In the genomic region with DNA sequence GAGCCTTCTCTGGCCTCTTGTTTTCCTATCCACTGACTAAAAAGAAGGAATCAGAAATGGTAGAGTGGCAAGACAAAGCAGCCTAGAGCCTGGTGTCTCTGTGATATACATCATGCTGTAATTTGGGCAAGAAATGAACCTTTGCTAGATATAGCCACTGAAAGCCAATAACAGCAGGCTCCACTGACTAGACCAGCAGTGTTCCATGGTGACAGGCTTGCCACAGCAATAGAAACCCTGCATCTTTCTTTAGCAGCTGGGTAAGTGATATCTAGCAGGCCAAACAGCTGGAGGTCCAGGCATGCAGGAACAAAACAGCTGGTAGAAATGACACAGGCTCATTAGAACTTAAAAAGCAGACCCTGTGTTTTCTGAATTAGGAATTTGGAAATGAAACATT, we compare ENCODE assay signal across 35 mouse cellular contexts. TPM values are rescaled to one million over a fixed set of nuclear protein-coding genes. Genes with fewer than 3 reads are reported as not detected.
"Had no signal": no experiment of that assay in that cellular context is flagged by ENCODE, and none has a peak within 500 bp of the region (broad histone marks: within the 10 kb centered on the region; RNA-seq: fewer than 3 reads in every experiment).

No protein-coding gene starts in this region.

- H3K27ac ChIP-seq: heart, embryonic 10.5 days; heart, embryonic 13.5 days; heart, embryonic 15.5 days; hindbrain, embryonic 10.5 days; hindbrain, embryonic 12.5 days; hindbrain, embryonic 13.5 days; hindbrain, embryonic 14.5 days; hindbrain, embryonic 15.5 days; hindbrain, postnatal 0 days; intestine, embryonic 15.5 days; kidney, embryonic 15.5 days; kidney, postnatal 0 days; layer of hippocampus, adult 2 months had no signal

- H3K9me3 ChIP-seq: heart, embryonic 10.5 days; heart, embryonic 12.5 days; heart, embryonic 13.5 days; heart, embryonic 15.5 days; hindbrain, embryonic 10.5 days; hindbrain, embryonic 12.5 days; hindbrain, embryonic 13.5 days; hindbrain, embryonic 15.5 days; intestine, embryonic 15.5 days; kidney, embryonic 15.5 days had no signal

- H3K4me3 ChIP-seq: heart, embryonic 10.5 days; heart, embryonic 12.5 days; heart, embryonic 13.5 days; heart, embryonic 15.5 days; hindbrain, embryonic 10.5 days; hindbrain, embryonic 12.5 days; hindbrain, embryonic 13.5 days; hindbrain, embryonic 15.5 days; intestine, embryonic 15.5 days; kidney, embryonic 15.5 days; layer of hippocampus, adult 2 months had no signal

- H3K4me1 ChIP-seq: heart, embryonic 10.5 days; heart, embryonic 12.5 days; heart, embryonic 13.5 days; heart, embryonic 15.5 days; hindbrain, embryonic 10.5 days; hindbrain, embryonic 12.5 days; hindbrain, embryonic 13.5 days; hindbrain, embryonic 15.5 days; intestine, embryonic 15.5 days had no signal

- H3K9ac ChIP-seq: heart, embryonic 12.5 days; heart, embryonic 13.5 days; heart, embryonic 15.5 days; hindbrain, embryonic 12.5 days; hindbrain, embryonic 13.5 days; hindbrain, embryonic 14.5 days; hindbrain, embryonic 15.5 days; intestine, embryonic 15.5 days; kidney, embryonic 15.5 days had no signal

- H3K4me2 ChIP-seq: heart, embryonic 11.5 days; heart, embryonic 12.5 days; heart, embryonic 13.5 days; heart, embryonic 15.5 days; hindbrain, embryonic 12.5 days; hindbrain, embryonic 13.5 days; hindbrain, embryonic 14.5 days; hindbrain, embryonic 15.5 days; intestine, embryonic 15.5 days; kidney, embryonic 15.5 days had no signal

- H3K27me3 ChIP-seq: heart, embryonic 12.5 days; heart, embryonic 13.5 days; heart, embryonic 15.5 days; hindbrain, embryonic 12.5 days; hindbrain, embryonic 13.5 days; hindbrain, embryonic 15.5 days; intestine, embryonic 15.5 days; kidney, embryonic 15.5 days had no signal

- H3K36me3 ChIP-seq: heart, embryonic 10.5 days; heart, embryonic 12.5 days; heart, embryonic 13.5 days; heart, embryonic 15.5 days; hindbrain, embryonic 10.5 days; hindbrain, embryonic 12.5 days; hindbrain, embryonic 15.5 days; intestine, embryonic 15.5 days; kidney, embryonic 15.5 days had no signal

- ATAC-seq: hindbrain, embryonic 16.5 days; hindbrain, postnatal 0 days; inflammation-experienced regulatory T-cells, adult 6 months; intestine, embryonic 15.5 days; intestine, embryonic 16.5 days; intestine, postnatal 0 days had no signal

- DNase-seq: heart, postnatal 10 days; heart, postnatal 14 days; heart, postnatal 36 days; heart, postnatal 4 days; kidney, adult 11 months; kidney, adult 18-20 months; kidney, adult 2 months; kidney, adult 8-10 months; kidney, adult 9 months; kidney, postnatal 10 days; kidney, postnatal 14 days; kidney, postnatal 25 days; kidney, postnatal 36 days; kidney, postnatal 4 days; layer of hippocampus, adult 9-11 months; layer of hippocampus, postnatal 36 days had no signal

RNA-seq across cellular contexts. Expression of gene Sh2d4b, which starts 18.5 kb away (rescaled TPM):
- polyA plus RNA-seq: intestine, postnatal 0 days had no signal
